Mouse (Mus musculus) E14TG2a.4 (cell line): ENCODE measurements around the gene Ppm1j.

Source experiments
- CTCF ChIP-seq: conservative IDR thresholded peaks from 2 replicates; pipeline ENCODE4 v1.5.1; 2014; ENCODE audit warnings: low read length
- NANOG ChIP-seq: IDR thresholded peaks from 2 replicates; pipeline ENCODE4 v1.6.1; 2014; ENCODE audit warnings: borderline replicate concordance, low read length, mixed read lengths

GRCm38 (mm10) chr3:104780561-104781420 lies at the start of gene Ppm1j:
- TF ChIP-seq CTCF, result no peak
- TF ChIP-seq NANOG, result no peak
